Mouse (Mus musculus) midbrain, embryonic 14.5 days (tissue): Measurements from ENCODE around the gene Pbx3. TPM values are rescaled to one million over a fixed set of nuclear protein-coding genes. Genes with fewer than 3 reads are reported as not detected.

Source experiments
- ATAC-seq: fragments of 200-750 bp; cut with Nextera tagmentation; 2 replicates; pipeline ENCODE4 v1.8.0; 2017; ENCODE audit warnings: moderate number of reproducible peaks, moderate library complexity; ENCODE audit not compliant: low FRiP score, low TSS enrichment
- DNase-seq: peaks from one replicate; pipeline ENCODE4 v3.0.0-alpha.2; 2015
- H3K27ac ChIP-seq: fragments of 300-500 bp; sonication (generic); replicated peaks from 2 replicates; pipeline ENCODE4 v1.5.1; 2014; ENCODE audit warnings: mild to moderate bottlenecking, low read depth, low read length, moderate library complexity
- H3K27me3 ChIP-seq: fragments of 300-500 bp; sonication (generic); 2 replicates; pipeline ENCODE4 v1.6.1; 2014; ENCODE audit warnings: low read length, control low read depth, mixed read lengths; ENCODE audit not compliant: control insufficient read depth, insufficient read depth
- H3K36me3 ChIP-seq: fragments of 300-500 bp; sonication (generic); 2 replicates; pipeline ENCODE4 v1.6.1; 2014; ENCODE audit warnings: low read length, control low read depth; ENCODE audit not compliant: control insufficient read depth, insufficient read depth
- H3K4me1 ChIP-seq: fragments of 300-500 bp; sonication (generic); 2 replicates; pipeline ENCODE4 v1.6.1; 2014; ENCODE audit warnings: mild to moderate bottlenecking, antibody characterized with exemption, low read length, control low read depth; ENCODE audit not compliant: control insufficient read depth, insufficient read depth
- H3K4me2 ChIP-seq: fragments of 300-500 bp; sonication (generic); 2 replicates; pipeline ENCODE4 v1.6.1; 2014; ENCODE audit warnings: mild to moderate bottlenecking, low read length, moderate library complexity
- H3K4me3 ChIP-seq: fragments of 300-500 bp; sonication (generic); replicated peaks from 2 replicates; pipeline ENCODE4 v1.5.1; 2014; ENCODE audit warnings: low read depth, low read length
- H3K9ac ChIP-seq: fragments of 300-500 bp; sonication (generic); replicated peaks from 2 replicates; pipeline ENCODE4 v1.6.1; 2014; ENCODE audit warnings: mild to moderate bottlenecking, low read length, moderate library complexity
- H3K9me3 ChIP-seq: fragments of 300-500 bp; sonication (generic); 2 replicates; pipeline ENCODE4 v1.6.1; 2016; ENCODE audit warnings: low read length, control low read depth, mixed read lengths; ENCODE audit not compliant: control insufficient read depth
- WGBS: fragments of 180-500 bp; shearing (Covaris S2); extraction: QIAGEN DNeasy Blood & Tissue Kit; methylation state at CpG from one replicate; pipeline ENCODE4 v1.1.7; 2014; 5-methylcytosine and 5-hydroxymethylcytosine counted together
- polyA plus RNA-seq: library from polyadenylated mRNA; unstranded; fragments of >200 nt; fragmentation: Nextera tagmentation; extraction: Ambion mirVana; gene quantifications from 2 replicates; pipeline ENCODE4 v1.2.1, GENCODE M21; 2014

Pbx3 gene
- polyA plus RNA-seq, 1 experiment from 2014 or later, result 150 TPM

DNA sequence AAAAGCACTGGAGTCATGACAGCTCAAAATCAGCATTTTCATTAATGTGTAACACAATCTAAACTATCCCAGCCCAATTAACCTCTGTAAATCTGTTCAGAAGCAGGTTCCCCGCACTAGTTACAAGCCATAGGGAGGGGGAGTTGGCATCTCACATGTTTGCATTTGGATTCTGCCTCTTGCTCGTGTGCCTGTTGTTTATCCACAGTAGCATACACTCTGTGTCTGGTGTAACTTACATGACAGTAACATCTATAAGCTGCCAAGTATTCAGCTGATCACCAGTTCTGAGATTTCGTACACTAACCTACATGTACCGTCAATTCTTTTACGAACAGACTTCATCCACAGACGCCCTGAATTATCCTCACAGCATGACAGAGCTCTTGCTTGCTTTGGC lies 147.5 kb downstream of the Pbx3 start:
- H3K4me3 ChIP-seq, result no peak overlapping the region
- H3K36me3 ChIP-seq, result 0 out of 2 replicates have a peak, but pooled peaks cover 5% of the 10 kb centered on the region
- ATAC-seq (no peak), DNase-seq (peak; percentile 31)
- H3K27ac ChIP-seq, result no peak overlapping the region; the same call in 1 of the 2 replicates
- no peaks in the 10 kb centered on the region for H3K27me3 ChIP-seq
- WGBS, result 43% methylated on average over 6 of the region's 6 CpGs
- no peaks in the 10 kb centered on the region for H3K9me3 ChIP-seq
- no peak overlapping the region for H3K9ac ChIP-seq
- H3K4me1 ChIP-seq, result peaks cover 43% of the 10 kb centered on the region
- H3K4me2 ChIP-seq, result no peak overlapping the region

GRCm38 (mm10) chr2:34221477-34221876 lies 151.5 kb downstream of the Pbx3 start:
- DNase-seq (no peak), ATAC-seq (no peak)
- 79% methylated on average over 3 of the region's 3 CpGs for WGBS
- H3K4me1 ChIP-seq, result peaks cover 11% of the 10 kb centered on the region; the same call in 1 of the 2 replicates
- H3K27me3 ChIP-seq, result no peaks in the 10 kb centered on the region
- H3K27ac ChIP-seq, result no peak overlapping the region
- H3K4me3 ChIP-seq, result no peak overlapping the region
- no peaks in the 10 kb centered on the region for H3K9me3 ChIP-seq
- H3K36me3 ChIP-seq, result 0 out of 2 replicates have a peak, but pooled peaks cover 5% of the 10 kb centered on the region
- H3K4me2 ChIP-seq, result no peak overlapping the region
- no peak overlapping the region for H3K9ac ChIP-seq

- no peak for DNase-seq
These were observed 153.8 kb downstream of the Pbx3 start for GRCm38 (mm10) chr2:34219150-34219549.

DNA sequence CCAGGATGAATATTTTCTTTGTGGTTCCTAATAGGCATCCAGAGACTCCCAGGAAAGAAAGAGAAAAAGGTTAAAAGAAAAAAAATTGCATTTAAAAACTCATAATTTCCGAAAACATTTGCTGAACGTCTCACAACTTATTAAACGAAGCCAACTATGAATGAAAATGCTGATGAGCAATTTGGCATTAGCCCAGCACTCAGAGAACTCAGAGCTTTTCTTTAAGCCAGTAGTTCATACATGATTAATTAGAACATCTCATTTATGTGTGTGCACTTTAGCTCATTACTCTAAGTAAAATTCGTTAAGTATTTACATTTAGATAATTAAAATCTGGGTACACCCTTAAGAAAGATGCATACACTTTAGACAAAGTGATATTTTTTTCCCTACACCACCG lies 155.3 kb downstream of the Pbx3 start:
- no peak overlapping the region for H3K27ac ChIP-seq
- no peak overlapping the region for H3K9ac ChIP-seq
- no peaks in the 10 kb centered on the region for H3K4me1 ChIP-seq
- WGBS, result 66% methylated on average over 5 of the region's 5 CpGs
- H3K9me3 ChIP-seq, result no peaks in the 10 kb centered on the region
- no peak overlapping the region for H3K4me2 ChIP-seq
- H3K4me3 ChIP-seq, result no peak overlapping the region
- ATAC-seq (no peak), DNase-seq (peak; percentile 45)
- H3K36me3 ChIP-seq, result no peaks in the 10 kb centered on the region
- no peaks in the 10 kb centered on the region for H3K27me3 ChIP-seq

More at GRCm38 (mm10) chr2:34219150-34219549, 153.8 kb downstream of the Pbx3 start:
- WGBS, result 92% methylated on average over 1 of the region's 1 CpGs
- 0 out of 2 replicates have a peak, but pooled peaks cover 4% of the 10 kb centered on the region for H3K36me3 ChIP-seq
- ATAC-seq, result no peak
- H3K9ac ChIP-seq, result no peak overlapping the region
- no peak overlapping the region for H3K4me2 ChIP-seq
- H3K9me3 ChIP-seq, result no peaks in the 10 kb centered on the region
- H3K4me3 ChIP-seq, result no peak overlapping the region
- no peaks in the 10 kb centered on the region for H3K4me1 ChIP-seq
- H3K27ac ChIP-seq, result no peak overlapping the region
- no peaks in the 10 kb centered on the region for H3K27me3 ChIP-seq

- no peak for ATAC-seq
- DNase-seq, result no peak
- H3K27ac ChIP-seq, result no peak overlapping the region
- no peak overlapping the region for H3K4me2 ChIP-seq
- 78% methylated on average over 5 of the region's 5 CpGs for WGBS
- no peaks in the 10 kb centered on the region for H3K27me3 ChIP-seq
- H3K9me3 ChIP-seq, result no peaks in the 10 kb centered on the region
- H3K9ac ChIP-seq, result no peak overlapping the region
- 0 out of 2 replicates have a peak, but pooled peaks cover 5% of the 10 kb centered on the region for H3K36me3 ChIP-seq
- no peaks in the 10 kb centered on the region for H3K4me1 ChIP-seq
- H3K4me3 ChIP-seq, result no peak overlapping the region
These were observed 157.4 kb downstream of the Pbx3 start for GRCm38 (mm10) chr2:34215496-34215895.

DNA sequence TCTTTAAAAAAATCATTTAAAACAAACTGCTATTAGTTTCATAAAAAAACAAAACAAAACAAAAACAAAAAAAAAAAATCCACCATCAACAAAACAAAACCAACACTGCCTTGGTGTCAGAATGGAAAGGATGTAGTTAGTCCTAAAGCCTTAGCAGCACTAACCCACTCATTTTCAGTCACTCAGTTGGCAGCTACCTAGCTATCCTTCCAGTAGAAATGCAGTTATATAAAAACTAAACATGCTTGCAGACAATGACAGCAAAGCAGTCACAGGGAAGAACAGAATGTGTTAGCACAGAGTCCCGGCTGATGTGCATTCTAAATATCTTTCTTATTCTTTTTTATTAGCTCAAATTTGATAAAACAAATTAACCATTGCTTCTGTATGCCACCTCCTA lies 160.5 kb downstream of the Pbx3 start:
- DNase-seq (no peak), ATAC-seq (no peak)
- Histone ChIP-seq H3K9me3 (no peaks in the 10 kb centered on the region), H3K4me3 (no peak overlapping the region), H3K36me3 (0 out of 2 replicates have a peak, but pooled peaks cover 5% of the 10 kb centered on the region), H3K4me2 (no peak overlapping the region), H3K9ac (no peak overlapping the region), H3K27ac (no peak overlapping the region), H3K4me1 (no peaks in the 10 kb centered on the region), H3K27me3 (no peaks in the 10 kb centered on the region)
- whole genome bisulfite sequencing, result 90% methylated on average over 1 of the region's 1 CpGs

GRCm38 (mm10) chr2:34204797-34205196 lies 168.1 kb downstream of the Pbx3 start:
- no peak overlapping the region for H3K27ac ChIP-seq
- H3K36me3 ChIP-seq, result peaks cover 11% of the 10 kb centered on the region
- H3K4me1 ChIP-seq, result no peaks in the 10 kb centered on the region
- WGBS, result 97% methylated on average over 8 of the region's 8 CpGs
- DNase-seq, result no peak
- no peak overlapping the region for H3K4me3 ChIP-seq
- no peak for ATAC-seq
- H3K4me2 ChIP-seq, result no peak overlapping the region
- H3K9me3 ChIP-seq, result no peaks in the 10 kb centered on the region
- H3K9ac ChIP-seq, result no peak overlapping the region
- no peaks in the 10 kb centered on the region for H3K27me3 ChIP-seq

DNA sequence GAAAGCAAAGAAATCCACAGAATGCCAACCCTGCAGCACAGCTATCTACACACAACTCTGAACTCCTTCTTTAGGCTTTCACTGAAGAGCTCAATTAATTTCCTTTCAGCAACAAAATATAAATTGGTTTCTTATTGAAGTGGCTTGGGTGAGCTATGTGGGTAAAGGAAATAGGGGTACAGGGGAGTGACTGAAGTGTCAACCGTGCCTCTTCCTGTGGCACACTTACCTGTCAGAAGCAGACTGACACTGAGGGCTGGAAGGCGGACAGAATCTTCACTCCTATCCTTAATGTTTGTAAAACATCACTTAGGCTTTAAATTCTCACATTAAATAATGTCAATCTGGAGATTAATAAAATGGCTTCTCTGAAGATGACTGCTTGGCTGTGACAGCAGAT lies 168.6 kb downstream of the Pbx3 start:
- no peaks in the 10 kb centered on the region for H3K9me3 ChIP-seq
- 99% methylated on average over 2 of the region's 2 CpGs for WGBS
- no peaks in the 10 kb centered on the region for H3K4me1 ChIP-seq
- DNase-seq, result no peak
- H3K36me3 ChIP-seq, result peaks cover 11% of the 10 kb centered on the region
- ATAC-seq, result no peak
- H3K27ac ChIP-seq, result no peak overlapping the region
- H3K4me2 ChIP-seq, result no peak overlapping the region
- no peaks in the 10 kb centered on the region for H3K27me3 ChIP-seq
- no peak overlapping the region for H3K4me3 ChIP-seq
- H3K9ac ChIP-seq, result no peak overlapping the region
